Mouse (Mus musculus) gastrocnemius, adult 2 months (tissue): ENCODE data around the gene Plcl2. TPM values are rescaled to one million over a fixed set of nuclear protein-coding genes. Genes with fewer than 3 reads are reported as not detected.

Source experiments
- DNase-seq: peaks from one replicate; pipeline ENCODE4 v3.0.0; 2022
- H3K27ac ChIP-seq: fragments of 200-600 bp; 2 replicates; pipeline ENCODE4 v1.8.1; 2022; ENCODE audit warnings: mild to moderate bottlenecking
- H3K4me3 ChIP-seq: fragments of 200-600 bp; 2 replicates; pipeline ENCODE4 v1.8.1; 2022; ENCODE audit warnings: mild to moderate bottlenecking, moderate library complexity
- CTCF ChIP-seq: fragments of 200-600 bp; IDR thresholded peaks from 2 replicates; pipeline ENCODE4 v1.8.1; 2022; ENCODE audit warnings: antibody characterized with exemption, mild to moderate bottlenecking, moderate library complexity
- intact Hi-C: fragments of 180-260 bp; cut with DNase I; formaldehyde crosslinking; loops from one replicate; pipeline ENCODE4 v1.15.1; 2025
- total RNA-seq, 2 experiments: library from RNA; stranded (reverse); gene quantifications; 2 replicates each; pipeline ENCODE4 v1.2.3; 2021

Gene Plcl2
- total RNA-seq, 2 experiments from 2014 or later = 31.0 to 37.2 TPM

DNA sequence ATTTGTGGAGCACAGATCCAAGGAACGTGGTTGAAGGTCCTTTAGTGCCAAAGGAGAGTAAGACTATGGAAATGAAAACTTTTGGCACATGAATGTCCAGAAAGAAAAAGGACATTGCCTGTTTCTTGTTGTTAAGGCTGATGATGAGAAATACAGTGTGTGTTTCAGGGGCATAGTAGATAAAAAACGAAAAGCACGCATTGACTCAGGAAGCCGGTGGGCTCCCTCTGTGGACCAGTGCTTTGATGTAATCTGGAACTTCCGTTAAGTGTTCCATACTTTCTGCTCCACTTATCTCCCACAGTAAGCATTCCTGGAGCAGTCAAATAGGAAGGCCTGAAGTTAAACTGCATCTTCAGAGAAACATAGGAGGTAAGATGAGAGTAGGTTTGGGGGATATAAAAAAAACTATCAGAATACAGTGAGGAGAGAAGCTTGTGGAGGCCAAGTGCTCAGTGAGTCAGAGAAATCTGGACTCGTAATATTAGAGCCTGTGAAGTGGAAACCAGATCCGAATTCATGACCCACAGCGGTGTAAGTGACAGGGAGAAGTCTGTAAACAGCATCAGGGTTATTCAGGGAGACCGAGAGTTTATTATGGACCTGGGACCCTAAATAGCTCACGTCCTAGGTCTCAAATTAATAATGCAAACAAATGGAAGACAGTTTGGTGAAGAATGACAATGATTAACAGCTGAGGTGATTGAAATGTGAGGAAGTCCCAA, 3.1 kb upstream of the Plcl2 start:
- peak; percentile 48 for DNase-seq
- intact Hi-C loops = loop anchor here (5.0 kb wide), 5 partner anchors 59 to 169 kb away; no protein-coding TSS in a partner anchor
- no peak for TF ChIP-seq CTCF

DNA sequence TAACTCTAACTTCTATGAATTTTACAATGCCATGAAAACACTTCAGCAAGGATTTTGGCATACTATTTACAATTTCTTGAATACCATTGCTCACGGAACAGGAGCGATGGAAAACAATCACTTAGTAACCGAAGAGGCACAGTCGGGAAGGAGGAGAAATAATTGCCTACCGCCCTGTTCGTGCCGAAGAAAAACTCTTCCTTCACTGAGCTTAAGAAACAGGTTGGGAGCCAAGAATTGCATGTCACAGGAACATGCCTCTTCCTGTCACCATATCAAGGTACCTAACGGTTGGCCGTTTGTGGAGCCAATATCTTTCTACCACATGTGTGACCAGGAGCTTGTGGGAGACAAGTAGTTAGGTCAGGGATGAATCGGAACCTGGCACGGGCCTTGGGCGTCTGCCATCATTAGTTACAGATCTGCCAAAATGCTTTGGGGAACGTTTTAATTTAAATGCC, 2.3 kb upstream of the Plcl2 start:
- peak; percentile 38 for DNase-seq
- intact Hi-C loops = loop anchor here (1.0 to 5.0 kb wide), 6 partner anchors 60 to 288 kb away; no protein-coding TSS in a partner anchor
- TF ChIP-seq CTCF = no peak
- peak overlapping the region; percentile 90 for H3K27ac ChIP-seq
- peak overlapping the region; percentile 39 for H3K4me3 ChIP-seq

More for the DNA sequence above, 3.1 kb upstream of the Plcl2 start:
- H3K4me3 ChIP-seq = peak overlapping the region; percentile 39
- H3K27ac ChIP-seq = peak overlapping the region; percentile 90

DNA sequence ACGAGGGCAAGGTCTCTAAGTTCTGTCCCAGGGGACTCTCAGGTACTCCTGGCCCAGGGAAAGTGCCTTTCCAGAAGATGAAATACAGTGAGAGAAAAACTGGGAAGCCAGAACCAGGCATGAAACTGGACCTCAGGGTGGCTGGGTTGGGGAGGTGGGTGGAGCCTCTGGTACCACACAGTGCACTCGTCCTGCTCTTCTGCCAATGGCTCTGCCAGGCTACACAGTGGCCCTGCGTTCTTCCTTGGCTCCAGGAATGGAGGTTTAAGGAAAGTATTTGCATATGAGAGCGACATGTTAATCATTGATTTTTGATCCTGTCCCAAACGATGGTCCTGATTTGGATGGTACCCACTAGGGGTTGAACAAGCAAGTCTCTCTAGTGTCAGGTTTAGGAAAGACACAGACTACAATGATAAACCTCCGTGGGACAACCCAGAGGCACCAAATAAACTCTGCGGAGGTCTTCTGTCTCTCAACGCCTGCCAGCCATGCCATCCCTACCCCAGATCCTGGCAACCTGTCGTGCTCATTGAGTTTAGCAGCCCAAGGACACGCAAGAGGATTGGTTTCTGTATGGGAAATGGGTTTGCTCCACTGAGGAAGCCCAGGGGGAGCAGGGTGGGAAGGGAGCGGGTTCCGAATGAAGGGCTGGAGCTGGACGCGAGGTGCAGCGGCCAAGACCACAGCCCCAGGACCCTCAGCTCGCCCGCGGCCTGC, 988 bp upstream of the Plcl2 start:
- TF ChIP-seq CTCF = no peak
- H3K4me3 ChIP-seq = peak overlapping the region; percentile 94
- DNase-seq = peak; percentile 58
- intact Hi-C loops = loop anchor here (2.0 to 5.0 kb wide), 6 partner anchors 61 to 217 kb away; no protein-coding TSS in a partner anchor
- peak overlapping the region; percentile 90 for H3K27ac ChIP-seq

DNA sequence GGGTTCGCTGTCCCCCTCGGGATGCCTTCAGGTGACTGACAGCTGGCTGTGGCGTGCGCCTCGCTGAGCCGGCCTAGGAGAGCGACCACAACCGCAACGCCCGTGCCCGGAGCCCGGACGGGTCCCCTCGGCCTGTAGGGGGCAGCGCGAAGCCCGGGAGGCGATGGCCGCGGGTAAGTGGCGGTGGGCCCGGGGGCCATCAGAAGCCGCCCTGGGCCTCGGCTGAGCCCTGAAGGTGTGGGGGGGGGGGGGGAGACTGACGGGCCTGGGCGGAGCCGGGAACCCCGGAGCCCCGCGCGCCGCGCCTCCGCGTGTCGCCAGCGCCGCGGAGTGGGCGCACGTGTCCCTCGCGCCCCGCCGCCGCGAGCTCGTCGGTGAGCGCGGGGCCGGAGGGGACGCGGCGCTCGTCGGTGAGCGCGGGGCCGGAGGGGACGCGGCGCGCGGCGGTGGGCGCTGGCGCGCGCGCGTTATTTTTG, 390 bp upstream of the Plcl2 start:
- H3K27ac ChIP-seq = peak overlapping the region; percentile 90
- intact Hi-C loops = loop anchor here (2.0 to 5.0 kb wide), 6 partner anchors 62 to 218 kb away; no protein-coding TSS in a partner anchor
- DNase-seq = peak; percentile 92
- peak overlapping the region; percentile 94 for H3K4me3 ChIP-seq
- peak; percentile 74 for TF ChIP-seq CTCF

DNA sequence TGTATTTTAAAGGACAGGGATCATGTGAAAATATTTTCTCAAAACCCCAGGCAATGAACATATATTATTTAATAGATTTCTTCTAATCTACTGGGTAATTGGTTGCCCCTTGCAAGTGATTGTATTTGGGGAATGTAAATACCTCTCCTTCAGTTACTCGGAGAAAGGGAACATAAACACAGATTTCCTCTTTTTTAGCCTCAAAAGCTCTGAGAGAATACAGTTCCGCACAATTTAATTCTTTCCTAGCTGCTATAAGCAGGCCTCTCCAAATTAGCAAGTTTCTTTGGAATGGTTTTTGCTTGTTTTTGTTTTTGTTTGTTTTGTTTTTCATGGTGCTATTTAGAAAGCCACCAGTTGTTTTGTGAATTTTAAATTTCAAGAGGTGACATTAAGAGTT, 1.1 kb downstream of the Plcl2 start:
- intact Hi-C loops = no loop called here
- no peak for TF ChIP-seq CTCF
- DNase-seq = no peak
- H3K4me3 ChIP-seq = peak overlapping the region; percentile 94
- H3K27ac ChIP-seq = peak overlapping the region; percentile 90

DNA sequence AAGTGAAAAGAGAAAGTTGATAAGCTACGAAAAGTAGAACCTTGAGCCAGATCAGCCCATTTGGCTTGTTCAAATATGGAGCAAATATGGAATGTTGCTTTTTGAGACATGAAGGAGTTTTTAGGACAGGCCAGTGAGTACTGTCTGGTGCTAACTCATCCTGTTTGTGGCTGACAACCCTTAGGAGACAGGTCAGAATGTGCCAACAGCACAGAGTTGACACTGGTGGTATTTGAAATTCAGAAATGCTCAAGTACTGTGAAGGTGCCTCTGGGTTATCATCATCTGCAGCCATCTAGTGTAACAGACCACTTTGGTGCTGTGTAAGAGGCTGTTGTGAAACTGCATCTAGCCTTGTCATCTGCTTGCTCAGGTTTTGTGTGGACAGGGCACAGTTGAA, 1.5 kb downstream of the Plcl2 start:
- intact Hi-C loops = no loop called here
- DNase-seq = no peak

DNA sequence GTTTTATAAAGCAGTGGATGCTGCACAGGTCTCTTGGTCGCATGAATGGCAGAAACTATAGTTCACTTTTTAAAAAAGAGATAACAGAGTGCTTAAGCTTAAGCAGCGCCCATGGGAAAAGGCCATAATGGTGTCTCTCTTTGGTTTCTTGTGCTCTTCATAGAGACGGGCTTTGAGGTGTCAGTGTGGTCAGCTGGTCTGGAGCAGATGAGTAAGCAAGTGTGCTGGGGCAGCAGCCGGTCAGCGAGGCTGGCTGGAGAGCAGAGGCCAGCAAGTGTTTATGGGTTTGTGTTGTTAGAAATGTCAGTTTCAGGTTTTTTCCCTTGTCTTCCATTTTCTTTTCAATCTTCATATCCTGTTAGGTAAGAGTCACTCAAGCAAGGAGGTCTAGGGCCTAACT, 3.0 kb downstream of the Plcl2 start:
- intact Hi-C loops = no loop called here
- no peak for TF ChIP-seq CTCF

More for the DNA sequence above, 1.5 kb downstream of the Plcl2 start:
- no peak for TF ChIP-seq CTCF
- H3K4me3 ChIP-seq = peak overlapping the region; percentile 94
- H3K27ac ChIP-seq = peak overlapping the region; percentile 90

DNA sequence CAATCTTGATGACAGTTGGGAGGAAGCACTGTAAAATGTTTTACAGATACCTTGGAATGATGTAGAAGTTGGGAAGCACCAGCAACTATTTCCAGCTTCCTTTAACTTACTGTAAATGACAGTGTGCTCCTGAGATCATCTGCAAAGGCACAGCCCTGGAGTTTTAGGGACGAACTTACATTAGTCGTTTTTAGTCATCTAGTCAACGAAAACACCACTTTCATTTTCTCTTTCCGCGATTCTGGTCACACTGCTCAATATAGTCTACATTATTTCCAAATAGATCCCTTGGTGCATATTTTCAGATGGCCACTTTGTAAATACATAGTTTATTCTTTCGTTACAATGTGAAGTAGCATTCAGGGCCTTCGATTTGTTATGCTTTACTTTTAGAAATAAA, 3.6 kb downstream of the Plcl2 start:
- DNase-seq = no peak
- H3K4me3 ChIP-seq = peak overlapping the region; percentile 40
- intact Hi-C loops = no loop called here
- TF ChIP-seq CTCF = no peak
- H3K27ac ChIP-seq = peak overlapping the region; percentile 90

More for the DNA sequence above, 3.0 kb downstream of the Plcl2 start:
- H3K27ac ChIP-seq = peak overlapping the region; percentile 90
- H3K4me3 ChIP-seq = peak overlapping the region; percentile 40
- DNase-seq = peak; percentile 47

DNA sequence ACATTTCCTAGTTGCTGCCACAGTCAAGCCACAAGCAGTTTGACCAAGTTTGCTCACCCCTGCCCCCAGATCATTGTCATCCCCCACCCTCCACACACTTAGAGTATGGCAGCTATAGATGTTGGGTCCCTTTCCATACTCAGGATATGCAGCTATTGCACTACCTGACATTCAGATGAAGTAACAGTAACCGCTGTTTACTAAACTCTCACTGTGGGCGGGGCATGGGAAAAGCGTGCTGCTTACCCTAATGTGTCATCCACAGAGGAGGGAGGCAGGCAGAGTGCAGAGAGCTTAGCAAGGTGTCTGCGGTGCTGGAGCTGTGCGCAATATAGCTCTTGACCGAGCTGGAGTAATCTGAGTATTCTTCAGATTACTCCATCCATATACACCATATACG, 4.2 kb downstream of the Plcl2 start:
- no peak for TF ChIP-seq CTCF
- intact Hi-C loops = no loop called here
- no peak for DNase-seq
- Histone ChIP-seq H3K4me3 (no peak overlapping the region), H3K27ac (no peak overlapping the region)

DNA sequence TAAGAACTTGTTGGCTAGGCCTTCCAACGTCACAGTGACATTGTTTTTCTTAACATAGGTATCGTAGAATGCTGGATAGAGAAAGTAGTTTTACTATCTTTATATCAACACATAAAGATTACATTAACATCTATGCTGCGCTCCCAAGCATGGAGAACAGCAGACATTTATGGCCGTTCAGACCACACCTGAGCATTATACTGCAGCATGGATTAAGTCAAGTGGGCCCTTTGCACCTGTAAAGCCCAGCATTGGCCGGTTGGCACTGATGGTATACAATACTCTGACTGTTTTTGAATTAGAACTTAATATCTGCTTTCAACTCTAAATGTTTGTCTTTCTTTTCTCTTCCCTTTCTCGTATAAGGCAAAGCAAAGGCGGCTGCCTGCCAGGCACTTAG, 4.8 kb downstream of the Plcl2 start:
- intact Hi-C loops = no loop called here
- no peak for TF ChIP-seq CTCF
- Histone ChIP-seq H3K4me3 (no peak overlapping the region), H3K27ac (no peak overlapping the region)
- DNase-seq = no peak

DNA sequence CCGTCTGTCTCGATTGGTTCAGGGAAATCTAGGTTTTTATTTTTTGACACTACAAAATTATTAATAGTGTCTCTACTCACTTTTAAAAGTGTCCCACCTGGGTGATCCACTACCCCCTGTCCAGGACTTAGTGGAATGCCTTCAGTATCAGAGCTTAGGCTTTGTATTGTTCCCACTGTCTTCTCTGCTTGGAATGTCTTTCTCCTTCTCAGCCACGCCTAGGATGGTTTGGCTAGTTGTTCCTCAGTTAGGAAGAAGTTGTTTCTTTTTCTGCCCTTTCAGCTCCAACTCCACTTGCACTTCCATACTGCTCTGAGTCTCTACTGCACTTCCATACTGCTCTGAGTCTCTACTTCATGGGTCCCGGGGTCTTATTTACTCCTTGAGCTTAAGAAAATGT, 6.7 kb downstream of the Plcl2 start:
- DNase-seq = no peak
- no peak overlapping the region for H3K4me3 ChIP-seq
- TF ChIP-seq CTCF = no peak
- no peak overlapping the region for H3K27ac ChIP-seq
- intact Hi-C loops = no loop called here

DNA sequence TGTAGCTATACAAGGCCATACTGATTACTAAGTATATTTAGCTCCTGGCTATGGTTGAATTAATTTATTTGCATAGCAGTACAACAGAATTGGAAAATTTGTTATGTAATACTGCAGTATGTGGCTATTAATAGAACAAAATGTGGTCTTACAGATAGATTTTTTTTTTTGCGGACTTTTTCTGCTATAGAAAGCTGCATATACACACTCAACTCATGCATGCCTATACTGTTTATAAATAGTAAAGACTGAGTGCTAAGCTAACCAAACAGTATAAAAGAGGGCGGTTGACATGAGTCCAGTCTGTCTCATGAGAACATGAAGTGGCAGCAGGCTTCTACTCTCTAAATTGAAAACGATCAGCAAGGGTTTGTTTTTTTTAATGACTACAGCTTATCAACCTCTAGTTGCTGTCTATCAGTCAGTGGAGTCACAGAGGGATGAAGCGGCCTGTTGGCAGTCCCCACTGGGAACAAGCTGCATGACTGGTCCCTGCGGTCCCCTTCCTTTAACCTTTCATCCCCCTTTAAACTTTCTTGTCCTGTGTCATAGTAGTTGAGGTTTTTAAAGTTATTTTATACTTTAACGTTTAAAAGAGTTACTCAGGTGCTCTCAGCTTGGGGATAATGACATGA, 8.7 kb downstream of the Plcl2 start:
- intact Hi-C loops = no loop called here
- Histone ChIP-seq H3K4me3 (no peak overlapping the region), H3K27ac (0 out of 2 replicates have a peak overlapping the region, but pooled peaks have one; percentile 10)
- no peak for TF ChIP-seq CTCF
- no peak for DNase-seq
